Mouse (Mus musculus) megakaryocyte, embryonic 14.5 days (primary cell): ENCODE measurements at regions not wholly inside any gene's neighbourhood (a gene's known extent, or its start where the extent isn't known, plus 50 kb on each side); places are given as distances from the start of the nearest gene placed in this dataset.

Source experiments
- FLI1 ChIP-seq: IDR thresholded peaks from 2 replicates; pipeline ENCODE4 v1.6.1; 2012; ENCODE audit warnings: low read length, inconsistent platforms, mixed read lengths
- GATA1 ChIP-seq: IDR thresholded peaks from 3 replicates; pipeline ENCODE4 v1.6.1; 2012; ENCODE audit warnings: mixed read lengths, low read length, inconsistent platforms, borderline replicate concordance

GRCm38 (mm10) chr2:106578062-106578461 lies 115.0 kb upstream of the Mpped2 start:
- TF ChIP-seq GATA1, result no peak
- TF ChIP-seq FLI1, result no peak
